Mouse (Mus musculus): ENCODE measurements around the gene Fam149b.

Gene Fam149b

GRCm38 (mm10) chr14:20389446-20390079, 41.6 kb downstream of the Fam149b start:
- no peak for DNase-seq (ENCODE audit: low spot score)

GRCm38 (mm10) chr14:20392326-20392725, 44.4 kb downstream of the Fam149b start:
- DNase-seq (ENCODE audit: low spot score) = no peak

- DNase-seq (ENCODE audit: low spot score) = peak; percentile 96
These were observed 45.4 kb downstream of the Fam149b start, which contains the start of gene Mrps16 for GRCm38 (mm10) chr14:20393205-20393913. Mrps16 (minus strand) TSS chr14:20393634.

- no peak for DNase-seq (ENCODE audit: low spot score)
These were observed 49.3 kb downstream of the Fam149b start for GRCm38 (mm10) chr14:20397220-20397619.

GRCm38 (mm10) chr14:20398864-20399263, 50.9 kb downstream of the Fam149b start:
- peak; percentile 32 for DNase-seq (ENCODE audit: low spot score)

DNA sequence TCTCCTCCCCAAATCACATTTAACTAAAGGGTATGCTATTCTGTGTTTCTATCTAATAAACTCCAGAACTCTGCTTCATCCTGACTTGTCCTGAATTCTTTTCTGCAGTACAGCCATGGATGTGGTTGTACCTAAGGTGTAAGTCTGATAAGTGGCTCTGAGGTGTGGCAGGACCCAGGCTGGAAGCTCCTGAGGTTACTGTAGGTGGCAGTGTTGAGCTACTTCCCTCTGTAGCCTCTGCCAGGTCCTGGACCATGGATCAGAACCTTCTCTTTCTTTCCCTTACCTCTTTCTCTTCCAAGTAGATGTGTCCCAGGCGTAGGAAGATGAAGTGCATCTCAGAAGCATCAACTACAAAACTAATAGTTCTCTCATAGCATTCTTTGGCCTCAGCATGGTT, 52.1 kb downstream of the Fam149b start:
- no peak for DNase-seq (ENCODE audit: low spot score)

GRCm38 (mm10) chr14:20422257-20422656, 74.3 kb downstream of the Fam149b start:
- no peak for DNase-seq (ENCODE audit: low spot score)

GRCm38 (mm10) chr14:20423046-20423445, 75.1 kb downstream of the Fam149b start:
- DNase-seq (ENCODE audit: low spot score) = no peak

- DNase-seq (ENCODE audit: low spot score) = no peak
These were observed 80.6 kb downstream of the Fam149b start for GRCm38 (mm10) chr14:20428593-20428992.

DNA sequence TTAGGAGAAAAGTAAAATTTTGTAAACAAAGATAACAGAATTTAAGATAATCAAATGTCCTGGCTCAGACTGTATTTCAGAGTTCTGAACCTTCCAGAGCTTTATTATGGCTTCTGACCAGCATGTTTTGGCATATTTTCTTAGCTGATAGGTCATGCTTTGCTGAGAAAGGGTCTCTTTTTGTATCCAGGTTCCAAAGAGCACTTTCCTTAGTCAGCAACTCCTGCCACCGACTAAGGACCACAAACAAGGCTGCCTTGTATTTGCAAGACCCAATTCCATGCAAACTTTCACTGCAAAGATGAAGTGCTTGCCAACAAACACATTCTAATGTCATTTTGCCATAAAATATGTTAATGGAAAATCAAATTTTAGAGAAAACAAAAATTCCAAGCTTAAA, 81.9 kb downstream of the Fam149b start:
- DNase-seq (ENCODE audit: low spot score) = no peak

- no peak for DNase-seq (ENCODE audit: low spot score)
These were observed 83.8 kb downstream of the Fam149b start for GRCm38 (mm10) chr14:20431726-20432125.

- DNase-seq (ENCODE audit: low spot score) = no peak
These were observed 84.5 kb downstream of the Fam149b start for GRCm38 (mm10) chr14:20432420-20432819.
